Mouse (Mus musculus): ENCODE measurements around the gene Pecam1. TPM values are rescaled to one million over a fixed set of nuclear protein-coding genes. Genes with fewer than 3 reads are reported as not detected.
"Not testable (repeated sequence)": the region's sequence is repeated elsewhere in the genome, so short reads cannot be mapped to it uniquely, and the experiment has no call there.

Gene Pecam1
- total RNA-seq (2017): 46.2 and 50.2 TPM in 2 replicates

DNA sequence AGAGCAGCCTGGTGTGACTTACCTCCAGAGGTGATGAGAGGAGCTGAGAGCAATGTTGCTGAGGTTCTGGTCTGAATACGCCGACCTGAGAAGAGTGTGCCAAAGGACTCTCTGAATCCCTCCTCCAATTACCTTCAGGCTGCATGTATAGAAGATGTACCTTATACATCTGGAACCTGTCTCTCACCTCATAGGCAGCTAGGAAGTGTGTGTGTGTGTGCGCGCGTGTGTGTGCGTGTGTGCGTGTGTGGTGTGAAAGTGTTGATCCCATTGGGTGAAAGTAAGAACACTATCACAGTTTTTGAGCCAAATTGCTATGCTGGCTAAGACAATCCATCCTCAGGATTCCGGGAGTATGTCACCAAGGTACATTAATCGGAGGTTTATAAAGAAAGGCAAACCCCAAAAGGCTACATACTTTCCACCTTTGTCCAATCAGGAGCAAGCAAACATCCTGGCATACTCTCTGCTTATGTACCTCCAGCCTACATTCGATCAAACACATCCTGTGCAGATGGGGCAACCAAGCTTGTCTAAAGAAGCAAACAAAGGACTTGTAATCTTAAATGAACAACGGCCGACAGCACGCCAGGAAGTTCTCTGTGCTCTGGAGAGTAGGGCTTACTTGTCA is at the start of gene Pecam1:
Gene Pecam1 (minus strand): TSS at position 508 of the 631 bp plus-strand sequence.
- ATAC-seq (replicated peaks in 1 of 2; ENCODE audit: insufficient read depth in 1 of 2, low FRiP score in 2 of 2, low TSS enrichment in 1 of 2, low read depth in 1 of 2, poor library complexity in 2 of 2, severe bottlenecking in 2 of 2): peak; percentile 31 to 46; a peak in 2 of 4 replicates

- ATAC-seq (replicated peaks in 1 of 2; ENCODE audit: insufficient read depth in 1 of 2, low FRiP score in 2 of 2, low TSS enrichment in 1 of 2, low read depth in 1 of 2, poor library complexity in 2 of 2, severe bottlenecking in 2 of 2): no peak
Measured at GRCm38 (mm10) chr11:106795679-106796078, 45.3 kb upstream of the Pecam1 start.

DNA sequence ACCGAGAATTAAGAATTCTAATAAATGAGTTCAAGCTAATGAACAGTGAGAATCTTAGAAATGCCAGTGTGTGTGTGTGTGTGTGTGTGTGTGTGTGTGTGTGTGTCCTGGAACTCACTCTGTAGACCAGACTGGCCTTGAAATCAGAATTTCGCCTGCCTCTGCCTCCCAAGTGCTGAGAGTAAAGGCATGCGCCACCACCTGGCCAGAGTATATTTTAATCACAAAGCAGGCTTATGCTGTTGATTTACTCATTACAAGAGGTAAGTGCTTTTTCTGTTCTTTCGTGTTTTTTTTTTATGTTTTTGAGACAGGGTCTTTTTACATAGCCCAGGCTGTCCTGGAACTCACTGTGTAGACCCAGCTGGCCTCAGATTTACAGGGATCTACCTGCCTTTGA is 43.4 kb upstream of the Pecam1 start:
- no peak for ATAC-seq (replicated peaks in 1 of 2; ENCODE audit: insufficient read depth in 1 of 2, low FRiP score in 2 of 2, low TSS enrichment in 1 of 2, low read depth in 1 of 2, poor library complexity in 2 of 2, severe bottlenecking in 2 of 2)

GRCm38 (mm10) chr11:106789649-106790048 is 39.2 kb upstream of the Pecam1 start:
- ATAC-seq (replicated peaks in 1 of 2; ENCODE audit: insufficient read depth in 1 of 2, low FRiP score in 2 of 2, low TSS enrichment in 1 of 2, low read depth in 1 of 2, poor library complexity in 2 of 2, severe bottlenecking in 2 of 2): no peak

DNA sequence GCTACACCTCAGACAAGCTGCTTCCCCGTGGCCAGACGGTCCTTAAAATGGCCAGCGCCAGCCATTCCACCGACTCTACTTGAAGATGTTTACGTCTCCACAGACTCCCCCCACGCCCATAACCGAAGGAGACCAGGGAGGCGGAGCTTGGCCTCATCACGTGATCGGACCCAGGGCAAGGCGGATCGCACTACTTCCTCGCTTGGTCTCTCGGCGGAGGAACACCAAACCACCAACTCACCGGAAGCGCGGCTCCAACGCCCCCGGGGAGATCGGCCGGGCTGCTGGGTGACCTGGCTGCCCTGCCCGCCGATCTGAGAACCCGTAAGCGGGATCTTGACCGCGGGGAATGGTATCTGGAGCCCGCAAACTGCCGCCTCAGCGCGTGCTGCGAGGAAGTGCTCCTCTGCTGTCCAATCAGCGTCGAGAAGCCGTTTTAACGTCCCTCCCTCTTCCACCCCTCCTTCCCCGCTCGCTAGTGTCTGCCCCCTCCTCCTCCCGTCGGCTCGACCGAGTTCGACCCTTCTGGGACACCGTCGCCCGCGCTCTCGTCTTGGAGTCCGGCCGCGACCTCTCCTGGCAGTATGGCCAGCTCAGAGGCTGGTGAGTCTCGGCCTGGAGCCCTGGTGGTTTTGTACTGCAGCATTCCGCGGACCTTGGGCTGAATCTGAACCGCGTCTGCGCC is 38.5 kb upstream of the Pecam1 start, which contains the start of the genes Ddx5 and Cep95:
Gene Ddx5 (minus strand): TSS at position 411 of the 685 bp plus-strand sequence.
Gene Cep95 (plus strand): TSS at position 478 of the 685 bp plus-strand sequence.
- ATAC-seq (replicated peaks in 1 of 2; ENCODE audit: insufficient read depth in 1 of 2, low FRiP score in 2 of 2, low TSS enrichment in 1 of 2, low read depth in 1 of 2, poor library complexity in 2 of 2, severe bottlenecking in 2 of 2): peak; percentile 65 to 68

- peak; percentile 52 to 68 for ATAC-seq (replicated peaks in 1 of 2; ENCODE audit: insufficient read depth in 1 of 2, low FRiP score in 2 of 2, low TSS enrichment in 1 of 2, low read depth in 1 of 2, poor library complexity in 2 of 2, severe bottlenecking in 2 of 2)
Measured at GRCm38 (mm10) chr11:106788026-106788774, 37.8 kb upstream of the Pecam1 start.

- peak; percentile 6 to 15 for ATAC-seq (replicated peaks in 1 of 2; ENCODE audit: insufficient read depth in 1 of 2, low FRiP score in 2 of 2, low TSS enrichment in 1 of 2, low read depth in 1 of 2, poor library complexity in 2 of 2, severe bottlenecking in 2 of 2)
Measured at GRCm38 (mm10) chr11:106787131-106788025, 37.0 kb upstream of the Pecam1 start.

DNA sequence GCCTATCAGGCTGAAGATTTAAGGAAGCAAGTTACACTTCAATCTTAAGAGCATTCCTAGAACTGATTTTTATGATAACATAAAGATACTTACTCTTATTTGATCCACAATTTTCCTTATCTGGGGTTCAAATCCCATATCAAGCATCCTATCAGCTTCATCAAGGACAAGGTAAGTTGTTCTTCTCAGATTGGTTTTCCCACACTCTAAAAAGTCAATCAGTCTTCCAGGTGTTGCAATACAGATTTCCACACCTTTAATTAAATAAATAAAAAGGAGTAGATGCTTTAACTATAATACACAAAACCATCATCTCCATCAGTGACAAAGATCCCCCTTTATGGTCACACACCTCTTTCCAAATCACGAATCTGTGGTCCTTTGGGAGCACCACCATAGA is 34.6 kb upstream of the Pecam1 start:
- ATAC-seq (replicated peaks in 1 of 2; ENCODE audit: insufficient read depth in 1 of 2, low FRiP score in 2 of 2, low TSS enrichment in 1 of 2, low read depth in 1 of 2, poor library complexity in 2 of 2, severe bottlenecking in 2 of 2): no peak

- ATAC-seq (replicated peaks in 1 of 2; ENCODE audit: insufficient read depth in 1 of 2, low FRiP score in 2 of 2, low TSS enrichment in 1 of 2, low read depth in 1 of 2, poor library complexity in 2 of 2, severe bottlenecking in 2 of 2): no peak
Measured at GRCm38 (mm10) chr11:106784476-106784875, 34.0 kb upstream of the Pecam1 start.

DNA sequence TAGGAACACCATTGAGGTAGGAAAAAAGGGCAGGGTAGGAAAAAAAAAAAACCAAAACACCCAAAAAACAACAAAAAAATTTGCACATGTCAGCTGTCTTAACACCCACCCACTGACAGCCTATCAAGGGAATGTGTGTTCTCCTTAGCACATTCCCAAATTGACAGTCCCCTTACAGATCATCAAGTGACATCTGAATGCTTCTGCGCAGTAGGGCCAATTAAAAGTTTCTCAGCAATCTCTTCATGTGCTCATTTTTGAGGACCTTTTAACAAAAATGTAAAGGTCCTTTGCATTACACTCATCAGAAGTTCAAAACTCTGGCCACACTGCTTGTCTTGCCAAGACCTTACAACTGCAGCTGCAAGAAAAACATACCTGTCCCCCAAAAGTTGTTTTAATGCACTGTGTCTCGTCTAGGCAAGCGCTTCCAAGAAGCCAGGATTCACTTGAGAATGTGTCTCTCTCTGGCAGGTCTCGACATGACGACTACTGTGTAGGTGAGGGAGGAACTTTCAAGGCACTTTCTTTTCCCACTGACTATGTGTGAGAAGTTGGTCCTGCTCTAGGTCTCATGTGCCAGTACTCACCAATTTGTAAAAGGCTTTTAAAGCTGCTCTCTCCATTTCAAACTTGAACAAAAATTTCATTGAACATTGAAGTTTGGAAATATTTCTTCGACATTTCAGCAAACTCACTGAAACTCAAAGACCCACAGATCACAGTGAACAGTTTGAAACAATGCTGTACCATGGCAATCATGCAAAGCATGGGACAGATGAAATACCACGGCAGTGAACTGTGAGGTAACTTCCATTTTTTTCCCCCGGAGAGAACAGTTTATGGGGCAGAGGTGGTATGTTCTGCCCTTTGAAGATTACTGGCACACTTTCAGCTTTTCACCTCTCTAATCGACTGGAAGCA is 32.7 kb upstream of the Pecam1 start:
- ATAC-seq (replicated peaks in 1 of 2; ENCODE audit: insufficient read depth in 1 of 2, low FRiP score in 2 of 2, low TSS enrichment in 1 of 2, low read depth in 1 of 2, poor library complexity in 2 of 2, severe bottlenecking in 2 of 2): no peak

GRCm38 (mm10) chr11:106782271-106782670 is 31.8 kb upstream of the Pecam1 start:
- not testable (repeated sequence) for ATAC-seq (replicated peaks in 1 of 2; ENCODE audit: insufficient read depth in 1 of 2, low FRiP score in 2 of 2, low TSS enrichment in 1 of 2, low read depth in 1 of 2, poor library complexity in 2 of 2, severe bottlenecking in 2 of 2)

GRCm38 (mm10) chr11:106780590-106781220 is 30.3 kb upstream of the Pecam1 start:
- no peak for ATAC-seq (replicated peaks in 1 of 2; ENCODE audit: insufficient read depth in 1 of 2, low FRiP score in 2 of 2, low TSS enrichment in 1 of 2, low read depth in 1 of 2, poor library complexity in 2 of 2, severe bottlenecking in 2 of 2)

- no peak; a peak in 1 of 4 replicates for ATAC-seq (replicated peaks in 1 of 2; ENCODE audit: insufficient read depth in 1 of 2, low FRiP score in 2 of 2, low TSS enrichment in 1 of 2, low read depth in 1 of 2, poor library complexity in 2 of 2, severe bottlenecking in 2 of 2)
Measured at GRCm38 (mm10) chr11:106780089-106780425, 29.6 kb upstream of the Pecam1 start.

GRCm38 (mm10) chr11:106779388-106780088 is 29.1 kb upstream of the Pecam1 start, which contains the start of gene Polg2:
Gene Polg2, minus strand, starts transcription at chr11:106779537.
- ATAC-seq (replicated peaks in 1 of 2; ENCODE audit: insufficient read depth in 1 of 2, low FRiP score in 2 of 2, low TSS enrichment in 1 of 2, low read depth in 1 of 2, poor library complexity in 2 of 2, severe bottlenecking in 2 of 2): peak; percentile 82 to 90

Measured in hematopoietic stem cell, adult 5-6 weeks (primary cell).